Mouse (Mus musculus) cerebellum, postnatal 4 days (tissue): ENCODE data around the gene Tcap.

Experiments
- DNase-seq, 2 experiments: peaks; one replicate each; pipeline ENCODE4 v3.0.0; 2022; ENCODE audit warnings: low spot score in 2 of 2, mixed read lengths in 1 of 2

Tcap gene

GRCm38 (mm10) chr11:98409341-98409822 is 25.8 kb downstream of the Tcap start:
- DNase-seq: no peak

- DNase-seq: peak in 1 of 2 experiments; percentile 22
Measured at GRCm38 (mm10) chr11:98412273-98412796, 28.7 kb downstream of the Tcap start, which contains the start of gene Erbb2. TSS of gene Erbb2 (plus strand) at chr11:98412470.

- DNase-seq: no peak
Measured at GRCm38 (mm10) chr11:98412797-98413301, 29.2 kb downstream of the Tcap start.

- no peak for DNase-seq
Measured at GRCm38 (mm10) chr11:98413731-98414130, 30.1 kb downstream of the Tcap start.

GRCm38 (mm10) chr11:98414162-98414561 is 30.6 kb downstream of the Tcap start:
- DNase-seq: no peak

GRCm38 (mm10) chr11:98417074-98417473 is 33.5 kb downstream of the Tcap start:
- DNase-seq: no peak

- no peak for DNase-seq
Measured at GRCm38 (mm10) chr11:98418273-98418672, 34.7 kb downstream of the Tcap start.

GRCm38 (mm10) chr11:98418939-98419547 is 35.4 kb downstream of the Tcap start:
- DNase-seq: no peak

- no peak for DNase-seq
Measured at GRCm38 (mm10) chr11:98426592-98426991, 43.0 kb downstream of the Tcap start.

- no peak for DNase-seq
Measured at GRCm38 (mm10) chr11:98428436-98428835, 44.8 kb downstream of the Tcap start.

- DNase-seq: no peak
Measured at GRCm38 (mm10) chr11:98431743-98432502, 48.3 kb downstream of the Tcap start.
